Mouse (Mus musculus) neutrophil, adult 65 days (primary cell): ENCODE results near the gene 2310034G01Rik. TPM values are rescaled to one million over a fixed set of nuclear protein-coding genes. Genes with fewer than 3 reads are reported as not detected.

ENCODE experiments used
- total RNA-seq: library from RNA; stranded (reverse); gene quantifications from 2 replicates; pipeline ENCODE4 v1.2.4, GENCODE M21; 2023

2310034G01Rik gene
- total RNA-seq, result 0.39 TPM in 1 of 2 replicates, not detected in the other

GRCm38 (mm10) chr19:46350168-46350932 lies at the start of gene 2310034G01Rik:
2310034G01Rik (minus strand) TSS chr19:46350302.

GRCm38 (mm10) chr19:46396686-46397435 lies 46.8 kb upstream of the 2310034G01Rik start, which contains the start of gene Sufu:
Sufu (plus strand) TSS chr19:46396896.

GRCm38 (mm10) chr19:46395109-46396009 lies 45.3 kb upstream of the 2310034G01Rik start, which contains the start of gene Actr1a:
Actr1a (minus strand) TSS chr19:46395748.

GRCm38 (mm10) chr19:46338331-46338936 lies 11.7 kb downstream of the 2310034G01Rik start, which contains the start of gene Cuedc2:
Cuedc2 (minus strand) TSS chr19:46338702.

GRCm38 (mm10) chr19:46328081-46329030 lies 21.7 kb downstream of the 2310034G01Rik start, which contains the start of gene Fbxl15:
Fbxl15 (plus strand) TSS chr19:46328184.

GRCm38 (mm10) chr19:46326756-46327305 lies 23.3 kb downstream of the 2310034G01Rik start, which contains the start of gene Psd:
Psd (minus strand) TSS chr19:46327156.

GRCm38 (mm10) chr19:46304216-46304841 lies 45.8 kb downstream of the 2310034G01Rik start, which contains the start of gene Nfkb2:
Nfkb2 (plus strand) TSS chr19:46304320.

Other genes with a start within 250 kb of the 2310034G01Rik start
- gene Elovl3, start 218.4 kb downstream of the 2310034G01Rik start, total RNA-seq, result 0.54 TPM in 1 of 2 replicates, not detected in the other
- not detected in 2 replicates for gene Pitx3, start 202.0 kb downstream of the 2310034G01Rik start, total RNA-seq
- gene Gbf1, start 197.8 kb downstream of the 2310034G01Rik start, total RNA-seq, result 61.0 and 88.7 TPM in 2 replicates
- gene Nfkb2, start 46.0 kb downstream of the 2310034G01Rik start, total RNA-seq, result 74.6 and 93.9 TPM in 2 replicates
- 0.20 and 0.79 TPM in 2 replicates for gene Psd, start 23.1 kb downstream of the 2310034G01Rik start, total RNA-seq
- gene Fbxl15, start 22.1 kb downstream of the 2310034G01Rik start, total RNA-seq, result 2.2 and 5.7 TPM in 2 replicates
- gene Cuedc2, start 11.6 kb downstream of the 2310034G01Rik start, total RNA-seq, result 79.8 and 90.0 TPM in 2 replicates
- 26.0 and 33.2 TPM in 2 replicates for gene Mfsd13a, start 9.2 kb downstream of the 2310034G01Rik start, total RNA-seq
- gene Actr1a, start 45.4 kb upstream of the 2310034G01Rik start, total RNA-seq, result 93.9 and 109 TPM in 2 replicates
- 7.1 and 9.5 TPM in 2 replicates for gene Sufu, start 46.6 kb upstream of the 2310034G01Rik start, total RNA-seq
- 50.4 and 55.7 TPM in 2 replicates for gene Trim8, start 151.4 kb upstream of the 2310034G01Rik start, total RNA-seq
- gene Arl3, start 222.9 kb upstream of the 2310034G01Rik start, total RNA-seq, result 10.4 and 12.2 TPM in 2 replicates
- gene Sfxn2, start 223.1 kb upstream of the 2310034G01Rik start, total RNA-seq, result 8.5 and 8.7 TPM in 2 replicates
- 69.1 and 102 TPM in 2 replicates for gene Wbp1l, start 248.8 kb upstream of the 2310034G01Rik start, total RNA-seq